Mouse (Mus musculus): ENCODE results near the gene Stxbp1. TPM values are rescaled to one million over a fixed set of nuclear protein-coding genes. Genes with fewer than 3 reads are reported as not detected.
A peak's percentile ranks its signal among the peaks of the same experiment; 100 is the strongest.
"Not testable (repeated sequence)": the region's sequence is repeated elsewhere in the genome, so short reads cannot be mapped to it uniquely, and the experiment has no call there.

The Stxbp1 gene
- polyA plus RNA-seq, 1 experiment from 2014 or later: 27.0 TPM

- 61% methylated on average over 7 of the region's 7 CpGs for WGBS
- no peak overlapping the region for H3K27ac ChIP-seq (ENCODE audit: low read depth)
- ATAC-seq (replicated peaks; ENCODE audit: low FRiP score, low TSS enrichment, low read depth) (no peak), DNase-seq (ENCODE audit: low spot score) (no peak)
- peaks cover 4% of the 10 kb centered on the region; the same call in 1 of the 2 replicates for H3K4me1 ChIP-seq (replicated peaks; ENCODE audit: control insufficient read depth, insufficient read depth, low read length)
- H3K27me3 ChIP-seq (replicated peaks; ENCODE audit: control insufficient read depth, insufficient read depth, low read length): peaks cover 10% of the 10 kb centered on the region; the same call in 1 of the 2 replicates
- H3K4me2 ChIP-seq (ENCODE audit: low read length): no peak overlapping the region
- H3K9ac ChIP-seq (ENCODE audit: low read length): no peak overlapping the region
- H3K9me3 ChIP-seq (ENCODE audit: control insufficient read depth, low read length): no peaks in the 10 kb centered on the region
- no peak overlapping the region for H3K4me3 ChIP-seq (ENCODE audit: low read depth, low read length)
- no peaks in the 10 kb centered on the region for H3K36me3 ChIP-seq (ENCODE audit: control insufficient read depth, insufficient read depth, low read length)
Observed at GRCm38 (mm10) chr2:32855046-32855785, 8.2 kb upstream of the Stxbp1 start.

- Histone ChIP-seq H3K27ac (ENCODE audit: low read depth) (no peak overlapping the region), H3K4me2 (ENCODE audit: low read length) (no peak overlapping the region), H3K9ac (ENCODE audit: low read length) (no peak overlapping the region), H3K4me1 (replicated peaks; ENCODE audit: control insufficient read depth, insufficient read depth, low read length) (peaks cover 4% of the 10 kb centered on the region; the same call in 1 of the 2 replicates), H3K27me3 (replicated peaks; ENCODE audit: control insufficient read depth, insufficient read depth, low read length) (peaks cover 10% of the 10 kb centered on the region; the same call in 1 of the 2 replicates), H3K9me3 (ENCODE audit: control insufficient read depth, low read length) (no peaks in the 10 kb centered on the region), H3K36me3 (ENCODE audit: control insufficient read depth, insufficient read depth, low read length) (no peaks in the 10 kb centered on the region), H3K4me3 (ENCODE audit: low read depth, low read length) (no peak overlapping the region)
- 5% methylated on average over 8 of the region's 8 CpGs for WGBS
- ATAC-seq (replicated peaks; ENCODE audit: low FRiP score, low TSS enrichment, low read depth) (peak; percentile 69), DNase-seq (ENCODE audit: low spot score) (peak; percentile 95)
Observed at GRCm38 (mm10) chr2:32854206-32854605, 7.2 kb upstream of the Stxbp1 start.

GRCm38 (mm10) chr2:32853716-32854115 is 6.7 kb upstream of the Stxbp1 start:
- not testable (repeated sequence) for H3K27ac ChIP-seq (ENCODE audit: low read depth); H3K4me1 ChIP-seq (replicated peaks; ENCODE audit: control insufficient read depth, insufficient read depth, low read length); H3K36me3 ChIP-seq (ENCODE audit: control insufficient read depth, insufficient read depth, low read length); ATAC-seq (replicated peaks; ENCODE audit: low FRiP score, low TSS enrichment, low read depth); H3K9ac ChIP-seq (ENCODE audit: low read length); DNase-seq (ENCODE audit: low spot score); H3K9me3 ChIP-seq (ENCODE audit: control insufficient read depth, low read length); H3K4me2 ChIP-seq (ENCODE audit: low read length); H3K4me3 ChIP-seq (ENCODE audit: low read depth, low read length)
- peaks cover 10% of the 10 kb centered on the region; the same call in 1 of the 2 replicates for H3K27me3 ChIP-seq (replicated peaks; ENCODE audit: control insufficient read depth, insufficient read depth, low read length)
- 67% methylated on average over 4 of the region's 4 CpGs for WGBS

GRCm38 (mm10) chr2:32852156-32852555 is 5.1 kb upstream of the Stxbp1 start:
- no peak overlapping the region for H3K27ac ChIP-seq (ENCODE audit: low read depth)
- 2% methylated on average over 20 of the region's 20 CpGs for WGBS
- H3K4me3 ChIP-seq (ENCODE audit: low read depth, low read length): no peak overlapping the region
- no peak overlapping the region for H3K4me2 ChIP-seq (ENCODE audit: low read length)
- no peaks in the 10 kb centered on the region for H3K9me3 ChIP-seq (ENCODE audit: control insufficient read depth, low read length)
- H3K9ac ChIP-seq (ENCODE audit: low read length): no peak overlapping the region
- H3K27me3 ChIP-seq (replicated peaks; ENCODE audit: control insufficient read depth, insufficient read depth, low read length): peaks cover 10% of the 10 kb centered on the region; the same call in 1 of the 2 replicates
- H3K4me1 ChIP-seq (replicated peaks; ENCODE audit: control insufficient read depth, insufficient read depth, low read length): peaks cover 4% of the 10 kb centered on the region; the same call in 1 of the 2 replicates
- ATAC-seq (replicated peaks; ENCODE audit: low FRiP score, low TSS enrichment, low read depth) (0 out of 2 replicates have a peak, but pooled peaks have one; percentile 17), DNase-seq (ENCODE audit: low spot score) (peak; percentile 68)
- H3K36me3 ChIP-seq (ENCODE audit: control insufficient read depth, insufficient read depth, low read length): no peaks in the 10 kb centered on the region

- WGBS: 50% methylated on average over 6 of the region's 6 CpGs
- Histone ChIP-seq H3K4me1 (replicated peaks; ENCODE audit: control insufficient read depth, insufficient read depth, low read length) (peaks cover 5% of the 10 kb centered on the region; the same call in 1 of the 2 replicates), H3K4me2 (ENCODE audit: low read length) (peak overlapping the region; percentile 16), H3K27me3 (replicated peaks; ENCODE audit: control insufficient read depth, insufficient read depth, low read length) (peaks cover 9% of the 10 kb centered on the region; the same call in 1 of the 2 replicates), H3K27ac (ENCODE audit: low read depth) (no peak overlapping the region), H3K36me3 (ENCODE audit: control insufficient read depth, insufficient read depth, low read length) (no peaks in the 10 kb centered on the region), H3K4me3 (ENCODE audit: low read depth, low read length) (peak overlapping the region; percentile 78; the same call in 1 of the 2 replicates), H3K9me3 (ENCODE audit: control insufficient read depth, low read length) (no peaks in the 10 kb centered on the region), H3K9ac (ENCODE audit: low read length) (no peak overlapping the region)
- ATAC-seq (replicated peaks; ENCODE audit: low FRiP score, low TSS enrichment, low read depth): no peak
- no peak for DNase-seq (ENCODE audit: low spot score)
Observed at GRCm38 (mm10) chr2:32847468-32847821, 400 bp upstream of the Stxbp1 start.

GRCm38 (mm10) chr2:32846101-32846804 is 792 bp downstream of the Stxbp1 start:
- peak overlapping the region; percentile 82 for H3K27ac ChIP-seq (ENCODE audit: low read depth)
- ATAC-seq (replicated peaks; ENCODE audit: low FRiP score, low TSS enrichment, low read depth) (peak; percentile 56), DNase-seq (ENCODE audit: low spot score) (peak; percentile 84)
- peak overlapping the region; percentile 93 for H3K4me2 ChIP-seq (ENCODE audit: low read length)
- peak overlapping the region; percentile 78 for H3K4me3 ChIP-seq (ENCODE audit: low read depth, low read length)
- under 1% methylated on average over 32 of the region's 33 CpGs for WGBS
- peaks cover 3% of the 10 kb centered on the region; the same call in 1 of the 2 replicates for H3K36me3 ChIP-seq (ENCODE audit: control insufficient read depth, insufficient read depth, low read length)
- H3K9ac ChIP-seq (ENCODE audit: low read length): peak overlapping the region; percentile 61
- H3K27me3 ChIP-seq (replicated peaks; ENCODE audit: control insufficient read depth, insufficient read depth, low read length): no peaks in the 10 kb centered on the region
- H3K9me3 ChIP-seq (ENCODE audit: control insufficient read depth, low read length): no peaks in the 10 kb centered on the region
- 0 out of 2 replicates have a peak, but pooled peaks cover 2% of the 10 kb centered on the region for H3K4me1 ChIP-seq (replicated peaks; ENCODE audit: control insufficient read depth, insufficient read depth, low read length)

GRCm38 (mm10) chr2:32845572-32846100 is 1.4 kb downstream of the Stxbp1 start:
- ATAC-seq (replicated peaks; ENCODE audit: low FRiP score, low TSS enrichment, low read depth): no peak
- Histone ChIP-seq H3K27ac (ENCODE audit: low read depth) (peak overlapping the region; percentile 82), H3K4me3 (ENCODE audit: low read depth, low read length) (peak overlapping the region; percentile 78), H3K27me3 (replicated peaks; ENCODE audit: control insufficient read depth, insufficient read depth, low read length) (no peaks in the 10 kb centered on the region), H3K4me1 (replicated peaks; ENCODE audit: control insufficient read depth, insufficient read depth, low read length) (0 out of 2 replicates have a peak, but pooled peaks cover 2% of the 10 kb centered on the region), H3K9me3 (ENCODE audit: control insufficient read depth, low read length) (no peaks in the 10 kb centered on the region), H3K36me3 (ENCODE audit: control insufficient read depth, insufficient read depth, low read length) (peaks cover 3% of the 10 kb centered on the region; the same call in 1 of the 2 replicates), H3K9ac (ENCODE audit: low read length) (peak overlapping the region; percentile 61), H3K4me2 (ENCODE audit: low read length) (peak overlapping the region; percentile 93)
- DNase-seq (ENCODE audit: low spot score): no peak
- WGBS: 5% methylated on average over 12 of the region's 12 CpGs

- DNase-seq (ENCODE audit: low spot score) (no peak), ATAC-seq (replicated peaks; ENCODE audit: low FRiP score, low TSS enrichment, low read depth) (no peak)
- Histone ChIP-seq H3K4me1 (replicated peaks; ENCODE audit: control insufficient read depth, insufficient read depth, low read length) (0 out of 2 replicates have a peak, but pooled peaks cover 2% of the 10 kb centered on the region), H3K27me3 (replicated peaks; ENCODE audit: control insufficient read depth, insufficient read depth, low read length) (no peaks in the 10 kb centered on the region), H3K9me3 (ENCODE audit: control insufficient read depth, low read length) (no peaks in the 10 kb centered on the region), H3K36me3 (ENCODE audit: control insufficient read depth, insufficient read depth, low read length) (peaks cover 3% of the 10 kb centered on the region; the same call in 1 of the 2 replicates), H3K27ac (ENCODE audit: low read depth) (no peak overlapping the region), H3K4me2 (ENCODE audit: low read length) (no peak overlapping the region), H3K9ac (ENCODE audit: low read length) (no peak overlapping the region), H3K4me3 (ENCODE audit: low read depth, low read length) (no peak overlapping the region)
- 42% methylated on average over 4 of the region's 4 CpGs for WGBS
Observed at GRCm38 (mm10) chr2:32842558-32842957, 4.5 kb downstream of the Stxbp1 start.

All from intestine, embryonic 14.5 days (tissue).